Mouse (Mus musculus) frontal cortex, postnatal 25 days (tissue): ENCODE data around the gene Bcl2a1d.
"Not testable (repeated sequence)": the region's sequence is repeated elsewhere in the genome, so short reads cannot be mapped to it uniquely, and the experiment has no call there.

Experiments
- DNase-seq, 2 experiments: peaks; one replicate each; pipeline ENCODE4 v3.0.0; 2022; ENCODE audit warnings: low spot score in 2 of 2

The Bcl2a1d gene

GRCm38 (mm10) chr9:88698746-88699145, 33.0 kb downstream of the Bcl2a1d start:
- DNase-seq: not testable (repeated sequence)

DNA sequence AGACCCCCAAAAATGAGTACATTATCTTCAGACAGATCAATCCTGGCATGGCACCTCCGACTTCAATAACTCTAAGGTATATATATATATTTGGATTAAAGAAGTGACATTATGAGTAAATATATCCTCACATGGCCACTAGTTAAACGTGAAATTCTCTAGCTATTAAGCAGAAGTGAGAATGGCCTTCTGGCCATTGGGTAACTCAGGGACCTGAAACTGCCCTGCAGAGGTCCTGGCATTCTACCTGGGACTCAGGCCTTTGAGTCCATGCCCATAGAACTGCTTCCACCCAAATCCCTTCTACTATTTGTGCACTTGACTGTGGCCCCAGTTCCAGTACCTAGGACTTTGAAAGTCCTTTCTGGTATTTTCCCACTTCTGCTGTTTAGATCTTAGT, 40.4 kb downstream of the Bcl2a1d start:
- DNase-seq: not testable (repeated sequence)

GRCm38 (mm10) chr9:88689451-88689850, 42.3 kb downstream of the Bcl2a1d start:
- not testable (repeated sequence) for DNase-seq

DNA sequence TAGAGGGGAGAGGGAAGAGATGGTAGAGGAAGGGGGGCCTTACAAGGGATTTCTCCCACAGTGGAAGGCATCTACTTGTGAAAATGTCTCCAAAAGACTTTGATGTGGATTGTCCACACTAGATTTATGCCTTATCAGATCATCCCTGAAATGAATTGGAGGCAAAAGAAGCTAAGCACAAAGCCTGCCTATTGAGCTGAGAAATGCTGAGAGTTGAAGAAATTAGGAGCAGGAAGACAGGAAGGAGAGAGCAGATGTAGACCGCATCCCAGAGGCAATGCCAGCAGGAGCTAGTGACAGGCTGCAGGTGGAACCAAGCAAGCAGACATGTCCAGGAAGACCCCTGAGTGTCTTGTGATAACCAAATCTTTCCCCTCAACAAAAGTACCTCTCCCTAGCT, 45.0 kb downstream of the Bcl2a1d start:
- not testable (repeated sequence) for DNase-seq
